Mouse (Mus musculus) adipocyte (in vitro differentiated cells): ENCODE results near the gene Tmem204.
"Not testable (repeated sequence)": the region's sequence is repeated elsewhere in the genome, so short reads cannot be mapped to it uniquely, and the experiment has no call there.

Experiments used
- DNase-seq: peaks from one replicate; pipeline ENCODE4 v3.0.0-alpha.2; 2016; ENCODE audit warnings: low spot score

Tmem204 gene

DNA sequence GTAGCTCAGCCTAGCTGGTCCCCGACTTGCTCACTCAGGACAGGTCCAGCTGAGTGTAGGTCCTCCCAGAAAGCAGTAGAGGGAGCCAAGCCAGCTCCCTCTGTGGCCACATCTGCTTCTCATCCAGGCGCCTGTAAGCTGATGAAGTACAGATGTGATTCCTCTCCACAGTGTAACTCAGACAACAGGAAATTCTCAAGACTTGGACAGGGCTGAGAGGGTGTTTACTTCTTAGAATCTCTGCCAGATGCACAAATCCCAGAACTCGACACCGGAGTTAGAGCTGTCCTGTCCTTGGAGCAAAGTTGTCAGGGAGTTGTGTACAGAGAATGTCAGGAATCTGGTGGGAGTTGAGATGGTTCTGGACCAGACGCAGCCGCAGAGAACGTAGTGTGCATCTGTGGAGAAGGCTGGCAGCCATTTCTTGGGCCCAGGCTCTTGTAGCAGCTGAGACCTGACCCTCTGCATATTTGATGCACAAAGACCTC is at the start of gene Tmem204:
TSS of gene Tmem204 (minus strand) at position 148 of the 488 bp plus-strand sequence.
- peak; percentile 88 for DNase-seq

DNA sequence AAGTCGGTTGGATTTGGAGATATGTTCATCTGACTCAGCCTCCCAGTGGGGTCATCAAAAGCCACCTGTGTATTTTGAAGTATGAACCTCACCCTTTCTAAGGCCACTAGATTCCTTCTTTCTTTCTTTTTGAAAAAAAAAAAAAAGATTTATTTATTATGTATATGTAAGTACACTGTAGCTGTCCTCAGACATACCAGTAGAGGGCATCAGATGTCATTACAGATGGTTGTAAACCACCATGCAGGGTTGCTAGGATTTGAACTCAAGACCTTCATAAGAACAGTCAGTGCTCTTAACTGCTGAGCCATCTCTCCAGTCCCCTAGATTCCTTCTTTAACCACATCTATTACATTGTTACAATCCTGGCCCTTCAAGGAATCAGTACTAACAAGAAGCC is 46.7 kb upstream of the Tmem204 start:
- DNase-seq, result no peak

DNA sequence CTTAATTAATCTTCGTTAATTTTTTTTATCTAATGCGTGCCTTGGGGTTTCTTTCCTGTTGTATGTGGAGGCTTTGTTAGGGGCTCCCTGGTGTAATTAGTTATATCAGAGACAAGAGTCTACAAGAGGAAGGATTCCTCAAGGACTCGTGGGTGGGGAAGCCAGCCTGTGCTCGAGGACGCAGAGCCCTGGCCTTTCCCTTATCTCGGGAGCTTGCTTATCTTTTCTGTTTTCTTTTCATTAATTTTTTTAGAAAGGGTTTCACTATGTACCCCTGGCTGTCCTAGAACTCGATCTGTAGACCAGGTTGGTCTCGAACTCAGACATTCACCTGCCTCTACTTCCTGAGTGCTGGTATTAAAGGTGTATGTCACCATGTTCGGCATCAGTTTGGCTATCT is 44.3 kb upstream of the Tmem204 start:
- DNase-seq, result no peak

DNA sequence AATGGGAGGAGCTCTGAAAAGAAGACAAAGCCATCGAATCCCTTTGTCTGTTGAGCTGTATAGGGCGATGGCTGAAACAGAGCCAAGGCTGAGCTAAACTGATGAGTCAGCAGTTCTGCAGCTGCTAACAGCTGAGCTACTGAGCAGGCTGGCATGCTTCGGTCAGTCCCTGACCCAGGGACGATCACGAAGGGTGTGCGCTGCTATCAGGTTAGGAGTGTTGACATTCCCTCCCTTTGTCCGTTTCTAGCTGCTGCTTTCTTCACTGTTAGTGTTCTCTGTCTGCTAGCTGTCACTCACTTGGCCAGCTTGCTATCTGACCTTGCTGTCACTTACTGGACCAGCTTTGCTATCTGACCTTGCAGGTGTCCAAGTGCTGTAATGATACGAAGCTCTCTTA is 43.7 kb upstream of the Tmem204 start:
- DNase-seq, result peak; percentile 47

DNA sequence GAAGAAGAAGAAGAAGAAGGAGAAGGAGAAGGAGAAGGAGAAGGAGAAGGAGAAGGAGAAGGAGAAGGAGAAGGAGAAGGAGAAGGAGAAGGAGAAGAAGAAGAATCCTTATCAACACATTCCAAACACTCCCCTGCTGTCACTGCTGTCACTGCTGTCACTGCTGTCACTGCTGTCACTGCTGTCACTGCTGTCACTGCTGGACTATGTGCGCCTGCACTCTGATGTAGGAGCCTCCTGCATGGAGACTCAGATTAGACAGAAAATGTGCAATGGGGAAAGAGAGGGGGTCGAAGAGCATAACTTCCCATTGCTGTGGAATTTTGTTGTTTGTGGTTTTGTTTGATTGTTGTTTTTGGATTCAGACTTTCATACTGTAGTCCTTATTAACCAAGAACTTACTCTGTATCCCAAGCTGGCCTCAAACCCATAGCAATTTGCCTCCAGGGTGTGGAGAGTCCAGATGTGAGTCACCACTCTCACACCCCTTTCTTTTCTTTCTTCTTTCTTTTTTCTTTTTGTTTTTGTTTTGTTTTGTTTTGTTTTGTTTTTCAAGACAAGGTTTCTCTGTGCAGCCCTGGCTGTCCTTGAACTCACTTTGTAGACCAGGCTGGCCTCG is 42.2 kb upstream of the Tmem204 start:
- DNase-seq, result not testable (repeated sequence)

DNA sequence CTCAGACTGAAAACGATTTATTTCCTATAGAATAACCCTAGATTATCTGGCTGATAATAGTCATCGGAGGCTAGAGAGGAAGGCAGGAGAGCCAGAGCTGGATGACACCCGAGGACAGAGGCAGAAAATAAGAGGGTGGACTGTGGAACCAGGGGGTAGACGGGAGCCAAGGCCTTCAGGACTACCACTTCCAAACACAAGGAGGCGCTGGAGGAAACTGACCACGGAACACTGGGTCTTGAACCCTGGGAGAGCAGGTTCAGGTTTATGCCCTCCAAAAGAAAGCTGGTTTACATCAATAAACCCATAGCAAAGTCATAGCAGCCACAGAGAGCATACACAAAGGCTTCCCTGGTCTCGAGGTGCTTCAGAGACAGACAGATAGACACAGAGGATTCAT is 40.6 kb upstream of the Tmem204 start:
- no peak for DNase-seq

DNA sequence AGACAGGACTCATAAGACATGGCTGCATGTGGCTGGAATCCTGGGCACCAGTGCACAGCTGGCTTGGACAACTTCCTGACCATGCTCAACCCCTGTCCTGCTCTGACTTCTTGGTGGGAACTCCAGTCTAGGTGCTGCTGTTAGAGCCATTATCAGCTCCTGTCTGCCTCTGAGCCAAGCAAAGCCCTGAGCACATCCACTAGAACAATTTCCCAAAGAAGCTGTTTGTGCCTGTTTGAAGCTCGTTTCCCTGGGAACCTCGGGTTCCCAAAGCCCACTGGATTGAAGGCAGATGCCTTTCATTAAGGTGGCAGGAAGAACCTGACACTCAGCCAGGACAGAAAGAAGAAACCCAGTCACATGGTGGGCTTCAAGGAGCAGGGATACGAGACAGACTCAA is 37.0 kb upstream of the Tmem204 start, which contains the start of gene Ptx4:
TSS of gene Ptx4 (plus strand) at position 355 of the 400 bp plus-strand sequence.
- no peak for DNase-seq

DNA sequence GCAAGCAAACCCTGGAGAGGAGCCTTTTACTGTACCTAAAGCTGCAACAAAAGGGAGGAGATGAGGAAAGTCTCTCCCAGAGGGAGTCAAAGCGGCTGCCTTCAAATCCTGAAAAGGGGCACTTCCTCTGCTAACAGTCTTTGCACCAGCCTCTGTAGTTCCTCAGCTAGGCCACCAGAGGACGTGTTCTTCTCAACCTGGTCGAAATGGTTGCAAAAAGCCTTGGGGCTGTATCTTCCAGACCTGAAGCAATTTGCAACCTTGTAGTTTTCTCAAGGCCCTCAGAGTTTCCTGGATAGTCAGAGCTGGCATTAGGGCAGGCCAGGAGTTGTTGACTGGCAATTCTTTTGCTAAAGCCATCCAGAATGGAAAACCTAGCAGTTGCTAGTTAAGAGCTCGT is 33.9 kb upstream of the Tmem204 start:
- DNase-seq, result no peak

DNA sequence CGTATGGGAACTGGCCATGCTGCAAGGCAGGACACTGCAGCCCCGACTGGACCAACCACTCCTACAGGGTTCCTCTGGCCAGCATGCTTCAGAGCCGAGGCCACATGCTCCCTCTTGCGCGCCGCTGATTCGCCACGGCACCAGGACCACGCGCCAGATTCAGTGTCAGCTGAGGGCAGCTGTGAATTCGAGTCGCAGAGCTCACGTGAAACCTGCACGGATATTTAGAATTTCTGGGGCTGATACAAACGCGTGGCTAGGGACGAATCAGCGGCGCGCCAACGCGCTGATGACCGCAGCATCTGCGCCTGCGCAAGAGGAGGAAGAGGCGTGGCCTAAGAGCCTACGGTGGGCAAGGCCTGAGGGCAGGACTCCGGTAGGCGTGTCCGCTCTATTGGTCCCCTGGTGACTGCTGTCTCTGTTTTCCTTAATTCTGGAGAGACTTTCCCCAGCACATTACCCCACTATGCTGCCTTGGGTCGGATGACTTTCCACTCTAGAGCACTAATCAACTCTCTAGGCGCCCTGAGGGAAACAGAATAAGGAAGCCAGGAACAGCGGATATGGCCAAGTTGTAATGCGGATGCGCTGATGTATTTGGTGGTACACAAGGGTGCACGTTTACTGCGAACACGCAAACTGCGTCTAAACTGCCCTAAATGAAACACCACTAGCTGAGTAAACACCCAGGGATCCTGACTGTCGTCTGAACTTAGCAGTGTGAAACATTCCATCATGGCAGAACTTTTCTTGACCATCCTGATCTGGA is 32.5 kb upstream of the Tmem204 start, which contains the start of gene Telo2:
TSS of gene Telo2 (minus strand) at position 304 of the 769 bp plus-strand sequence.
- DNase-seq, result peak; percentile 92

DNA sequence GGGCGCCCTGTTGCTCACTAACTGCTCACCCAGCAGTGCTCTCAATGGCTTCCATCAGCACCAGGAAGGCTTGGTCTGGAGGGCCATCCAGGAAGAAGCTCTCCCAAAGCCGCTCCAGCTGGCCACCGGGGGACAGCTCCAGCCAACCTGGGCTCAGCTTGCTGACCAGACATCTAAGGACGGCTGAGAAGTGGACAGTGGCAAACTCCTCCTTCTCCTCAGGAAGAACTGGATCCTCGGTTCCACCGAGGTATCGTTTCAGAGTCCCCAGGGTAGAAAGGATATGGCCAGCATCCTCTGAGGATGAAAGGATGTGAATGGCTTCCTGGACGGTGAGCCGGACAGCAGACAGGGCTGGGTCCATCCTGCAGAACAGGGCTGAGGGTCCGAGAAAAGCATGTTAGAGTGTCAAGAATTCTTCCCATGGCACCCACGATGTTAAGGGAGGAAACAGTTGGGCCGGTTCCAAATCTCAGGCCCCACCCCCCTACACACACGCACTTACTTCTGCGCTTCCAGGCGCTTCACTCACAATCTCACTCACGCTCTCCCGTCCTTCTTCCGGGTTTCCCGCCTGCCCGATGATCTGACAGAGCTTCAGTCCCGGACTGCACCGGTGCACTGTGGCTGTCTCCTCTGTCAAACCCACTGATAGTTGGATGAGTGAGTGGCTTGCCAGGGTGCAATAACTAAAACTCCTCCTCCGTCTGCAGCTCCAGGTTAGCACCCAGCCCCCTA is 31.7 kb upstream of the Tmem204 start:
- DNase-seq, result no peak

DNA sequence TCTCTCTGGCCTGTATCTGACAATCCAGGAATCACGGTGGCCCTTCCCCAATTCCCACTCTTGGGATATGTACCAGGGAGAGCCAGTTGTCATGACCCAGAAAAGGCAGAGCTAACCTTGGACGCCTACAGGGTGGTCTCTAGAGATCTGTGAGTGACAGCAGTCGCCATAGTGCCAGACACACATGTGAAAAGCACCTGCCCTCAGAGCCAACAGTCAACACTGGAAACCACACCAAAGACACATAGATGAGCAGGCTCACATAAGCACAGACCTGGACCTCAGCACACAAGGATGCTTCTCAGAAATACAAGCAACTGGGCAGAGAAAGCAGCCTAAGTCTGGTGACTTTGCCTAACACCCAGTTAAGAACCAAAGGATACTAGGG is 29.0 kb upstream of the Tmem204 start:
- no peak for DNase-seq

DNA sequence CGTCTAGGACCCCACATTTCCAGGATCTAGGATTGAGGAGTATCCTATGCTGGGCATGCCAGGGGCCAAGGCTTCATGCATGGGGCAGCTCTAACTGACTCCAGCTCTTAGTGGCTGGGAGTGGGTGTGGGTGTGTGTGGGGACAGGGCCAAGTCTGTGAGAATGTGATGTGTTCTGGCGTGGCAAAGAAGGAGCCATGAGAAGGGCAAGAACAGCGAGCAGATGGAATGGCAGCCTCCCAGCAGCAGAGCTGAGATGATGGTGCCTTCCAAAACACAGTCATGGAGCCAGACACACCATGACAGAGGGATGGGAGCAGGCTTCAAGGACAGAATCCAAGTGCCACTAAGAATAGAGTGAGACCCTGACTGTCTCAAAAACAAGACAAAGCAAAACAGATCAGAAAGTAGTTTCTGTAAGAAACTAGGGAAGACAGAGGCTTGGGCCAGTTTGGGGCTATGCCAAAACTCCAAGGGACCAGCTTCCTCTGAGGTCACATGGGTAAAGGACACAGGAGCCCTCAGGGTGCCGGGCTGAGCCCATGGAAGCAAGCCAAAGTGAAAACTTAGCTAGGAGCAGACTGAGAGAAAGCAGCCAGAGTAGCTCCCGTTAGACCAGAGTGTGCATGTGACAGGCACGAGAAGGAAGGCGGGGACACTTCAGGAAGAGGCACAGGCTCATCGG is 28.5 kb upstream of the Tmem204 start:
- DNase-seq, result peak; percentile 69

DNA sequence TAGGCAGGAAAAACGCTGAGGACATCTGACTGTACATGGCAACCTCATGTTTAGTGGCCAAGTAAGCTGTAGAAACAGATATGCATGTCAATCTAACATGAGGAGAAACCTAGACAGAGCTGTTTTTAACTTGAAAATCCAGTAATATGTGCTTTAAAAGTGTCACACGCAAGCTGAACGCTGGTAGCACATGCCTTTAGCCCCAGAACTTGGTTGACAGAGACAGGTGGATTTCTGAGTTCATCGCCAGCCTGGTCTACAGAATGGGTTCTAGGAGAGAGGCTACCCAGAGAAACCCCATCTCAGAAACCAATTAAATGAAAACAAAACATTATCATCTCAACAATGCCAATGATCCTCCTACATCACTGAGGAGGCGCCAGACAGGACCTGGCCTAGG is 27.8 kb upstream of the Tmem204 start:
- no peak for DNase-seq

DNA sequence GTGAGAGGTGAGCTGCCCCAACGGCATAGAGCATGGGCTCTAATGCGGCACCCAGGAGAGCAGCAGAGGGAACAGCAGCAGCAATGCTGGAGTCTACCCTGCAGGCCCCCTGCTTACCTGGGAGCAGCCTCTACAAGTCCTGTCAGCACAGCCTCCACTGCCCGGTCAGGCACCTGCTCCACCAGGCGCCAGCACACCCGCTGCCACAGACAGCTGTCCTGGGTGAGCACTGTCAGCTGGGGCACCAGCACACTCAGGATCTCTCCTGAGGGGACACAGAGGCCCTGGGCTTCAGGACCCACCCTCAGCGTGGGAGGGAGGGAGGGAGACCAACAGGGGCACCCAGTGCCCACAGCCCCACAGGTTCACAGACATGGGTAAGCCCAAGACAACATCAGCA is 27.2 kb upstream of the Tmem204 start:
- no peak for DNase-seq

DNA sequence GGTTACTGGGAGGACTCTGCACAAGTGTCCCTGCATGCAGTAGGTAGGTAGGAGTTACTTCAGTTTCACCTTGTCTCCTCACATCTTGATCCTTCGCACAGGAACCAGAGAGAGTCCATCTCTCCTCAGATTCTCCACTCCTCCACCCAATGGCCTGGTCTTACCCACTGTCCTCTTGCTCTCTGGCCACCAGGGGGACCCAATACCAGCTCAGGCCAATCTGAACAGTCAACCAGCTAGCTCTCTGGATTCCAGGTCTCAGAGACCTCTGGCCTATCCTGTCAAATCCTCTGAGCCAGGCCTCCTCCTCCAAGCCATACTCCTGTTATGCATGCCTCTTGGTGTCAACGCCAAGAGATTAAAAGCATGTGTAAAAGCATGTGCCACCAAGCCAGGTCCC is 26.2 kb upstream of the Tmem204 start:
- peak; percentile 83 for DNase-seq

DNA sequence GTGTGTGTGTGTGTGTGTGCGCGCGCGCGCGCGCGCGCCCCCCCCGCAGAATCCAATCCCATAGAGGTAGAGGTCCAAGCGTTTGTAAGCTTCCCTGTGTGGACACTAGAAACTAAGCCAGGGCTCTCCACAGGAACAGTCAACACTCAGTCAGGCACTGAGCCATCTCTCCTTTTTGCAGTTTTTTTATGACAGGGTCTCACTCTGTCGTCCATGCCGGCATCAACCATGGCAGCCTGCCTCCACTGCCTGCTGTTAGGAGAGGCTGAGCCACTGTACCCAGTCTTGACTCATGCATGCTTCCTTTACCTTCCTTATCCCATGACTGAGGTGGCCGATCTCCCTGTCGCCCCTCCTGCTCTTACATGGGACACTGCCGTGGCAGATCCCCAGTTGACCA is 24.4 kb upstream of the Tmem204 start:
- DNase-seq, result no peak

DNA sequence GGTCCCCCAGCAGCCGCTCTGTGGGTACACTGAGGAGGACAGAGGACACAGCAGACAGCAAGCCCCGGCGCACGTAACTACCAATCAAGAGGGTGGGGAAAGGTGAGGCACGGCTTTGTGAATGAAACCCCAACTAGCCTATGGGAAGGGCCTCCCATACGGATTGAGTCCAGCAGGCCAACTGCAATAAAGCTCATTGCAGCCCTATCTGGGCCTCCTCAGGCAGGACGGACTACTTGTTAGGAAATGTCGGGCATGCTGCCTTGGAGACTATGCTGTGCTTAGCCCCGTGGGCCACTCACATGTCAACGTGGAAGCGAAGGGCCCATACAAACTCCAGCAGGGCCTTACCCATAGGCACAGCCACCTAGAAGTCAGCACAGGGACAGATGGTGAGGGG is 17.9 kb upstream of the Tmem204 start:
- no peak for DNase-seq

DNA sequence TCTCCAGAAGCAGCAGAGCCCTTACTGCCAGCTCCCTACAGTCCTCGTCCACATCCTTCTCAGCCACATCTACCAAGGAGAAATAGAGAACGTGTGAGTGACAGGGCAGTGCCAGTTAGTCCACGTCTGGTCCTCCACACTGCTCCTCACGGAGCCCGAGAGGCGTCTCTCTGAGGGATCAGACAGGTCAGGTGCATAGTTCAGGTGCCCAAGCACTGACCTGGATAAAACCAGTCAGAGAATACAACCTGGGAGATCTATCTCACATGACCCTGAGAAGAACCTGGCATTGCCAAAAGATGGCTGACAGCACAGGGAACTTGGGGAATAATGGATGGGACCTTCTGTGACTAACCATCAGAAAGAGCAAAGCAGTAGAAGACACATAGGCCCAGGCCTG is 16.7 kb upstream of the Tmem204 start:
- DNase-seq, result no peak

DNA sequence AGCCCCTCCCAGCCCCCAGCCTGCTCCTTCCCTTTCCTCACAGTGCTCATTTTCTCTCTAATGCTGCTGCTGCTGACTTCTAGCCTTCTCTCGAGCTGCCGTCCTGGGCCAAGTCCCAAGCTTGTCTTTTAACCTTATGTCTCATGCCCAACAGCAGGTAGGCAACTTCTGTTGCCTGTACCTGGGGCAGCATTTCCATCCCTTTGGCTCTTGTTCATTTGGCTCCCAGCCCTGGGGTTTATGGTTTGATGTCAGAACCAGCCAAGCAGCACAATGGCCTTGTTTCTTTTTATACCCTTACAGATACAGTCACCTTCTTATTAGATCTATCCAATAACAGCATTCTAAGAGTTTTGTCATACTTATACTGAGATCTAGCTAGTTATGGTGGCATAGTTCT is 12.8 kb upstream of the Tmem204 start:
- DNase-seq, result no peak

DNA sequence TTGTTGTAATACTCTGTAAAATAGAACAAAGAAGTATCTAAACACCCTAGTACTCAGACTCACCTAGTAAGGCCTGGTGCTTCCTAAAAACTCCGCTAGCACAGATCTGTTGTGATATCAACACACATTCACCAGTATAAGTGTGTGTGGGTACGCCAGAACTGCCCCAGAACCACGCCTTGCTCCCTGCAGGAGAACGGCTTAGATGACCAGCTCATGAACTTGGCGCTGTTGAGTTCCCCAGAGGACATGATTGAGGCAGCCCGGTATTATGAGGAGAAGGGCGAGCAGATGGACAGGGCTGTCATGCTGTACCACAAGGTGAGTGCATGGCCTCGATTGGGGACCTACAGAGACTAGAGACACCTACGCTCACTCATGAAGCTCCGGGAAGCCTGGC is 7.1 kb upstream of the Tmem204 start:
- no peak for DNase-seq

DNA sequence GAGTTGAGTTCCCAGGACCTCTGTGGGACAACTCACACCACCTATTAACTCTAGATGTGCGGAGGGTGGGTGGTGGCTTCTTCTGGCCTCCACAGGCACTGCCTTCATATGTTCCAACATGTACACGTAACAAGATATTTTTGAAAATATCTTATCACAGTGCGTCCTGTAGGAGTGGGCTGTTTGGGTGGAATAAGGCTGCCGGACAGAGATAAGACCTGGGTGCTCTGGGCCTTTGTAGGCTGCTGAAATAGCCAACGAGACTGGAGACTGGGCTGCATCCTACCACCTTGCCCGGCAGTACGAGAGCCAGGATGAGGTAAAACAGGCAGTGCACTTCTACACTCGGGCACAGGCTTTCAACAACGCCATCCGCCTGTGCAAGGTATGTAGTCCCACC is 5.8 kb upstream of the Tmem204 start:
- DNase-seq, result no peak

DNA sequence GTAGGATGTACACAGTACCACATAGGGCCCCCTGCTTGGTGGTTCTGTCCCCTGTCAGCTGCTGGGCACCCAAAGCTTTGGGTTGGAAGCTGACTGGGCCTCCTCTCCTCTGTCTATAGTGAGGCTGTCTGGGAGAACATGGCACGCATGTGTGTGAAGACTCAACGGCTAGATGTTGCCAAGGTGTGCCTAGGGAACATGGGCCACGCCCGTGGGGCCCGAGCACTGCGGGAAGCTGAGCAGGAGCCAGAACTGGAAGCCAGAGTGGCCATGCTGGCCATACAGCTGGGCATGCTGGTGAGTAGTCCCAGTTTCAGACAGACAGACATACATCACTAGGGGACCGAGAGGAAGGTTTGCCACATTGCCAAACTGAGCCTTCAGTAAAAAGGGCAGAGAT is 3.3 kb upstream of the Tmem204 start:
- DNase-seq, result no peak
